Mouse (Mus musculus): ENCODE measurements around the gene Iffo1.
A peak's percentile ranks its signal among the peaks of the same experiment; 100 is the strongest.
"Not testable (repeated sequence)": the region's sequence is repeated elsewhere in the genome, so short reads cannot be mapped to it uniquely, and the experiment has no call there.

The Iffo1 gene

DNA sequence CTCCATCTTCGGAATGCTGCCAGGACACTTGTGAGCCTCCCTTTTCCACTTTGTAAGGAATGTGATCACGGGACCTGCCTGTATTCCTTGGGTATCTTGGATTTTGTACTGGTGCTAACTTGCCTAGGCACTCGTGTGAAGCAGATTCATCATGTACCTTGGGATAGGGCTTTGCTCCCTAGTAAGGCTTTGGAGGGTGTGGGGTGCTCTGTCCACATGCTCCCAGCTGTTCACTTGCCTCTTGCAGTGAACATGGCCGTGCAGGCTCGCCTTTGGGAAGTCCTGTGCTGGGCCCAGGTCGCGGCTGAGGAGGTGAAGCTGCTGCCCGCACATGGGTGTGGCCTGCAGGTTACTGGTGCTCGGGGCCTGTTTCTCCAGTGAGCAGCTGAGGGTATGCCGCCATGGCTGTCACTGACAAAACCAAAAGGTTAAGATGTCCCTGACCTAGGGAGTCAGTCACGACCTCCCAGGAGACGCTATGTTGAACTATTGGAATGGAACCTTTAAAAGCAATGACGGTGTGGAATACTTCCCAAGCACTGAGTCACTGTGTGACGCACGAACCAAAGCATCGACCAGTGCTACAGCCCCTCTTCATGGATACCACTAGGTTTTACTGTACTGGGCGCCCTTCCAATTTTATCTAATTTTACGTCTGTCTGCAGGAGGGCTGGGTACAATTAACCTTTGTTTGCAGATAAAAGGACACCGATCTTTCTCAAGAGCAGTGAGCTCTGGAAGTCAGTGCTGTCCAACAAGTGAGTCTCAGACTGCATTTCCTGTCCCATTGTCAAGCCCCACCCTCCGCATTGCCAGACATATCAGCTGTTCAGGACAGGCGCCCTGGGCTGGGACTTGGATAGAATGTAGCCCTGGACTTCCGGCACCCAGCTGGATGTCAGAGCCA is 16.1 kb downstream of the Iffo1 start:
- DNase-seq (ENCODE audit: low read depth, low spot score): peak; percentile 56

GRCm38 (mm10) chr6:125161971-125162370 is 16.9 kb downstream of the Iffo1 start:
- peak; percentile 86 for DNase-seq (ENCODE audit: low read depth, low spot score)

DNA sequence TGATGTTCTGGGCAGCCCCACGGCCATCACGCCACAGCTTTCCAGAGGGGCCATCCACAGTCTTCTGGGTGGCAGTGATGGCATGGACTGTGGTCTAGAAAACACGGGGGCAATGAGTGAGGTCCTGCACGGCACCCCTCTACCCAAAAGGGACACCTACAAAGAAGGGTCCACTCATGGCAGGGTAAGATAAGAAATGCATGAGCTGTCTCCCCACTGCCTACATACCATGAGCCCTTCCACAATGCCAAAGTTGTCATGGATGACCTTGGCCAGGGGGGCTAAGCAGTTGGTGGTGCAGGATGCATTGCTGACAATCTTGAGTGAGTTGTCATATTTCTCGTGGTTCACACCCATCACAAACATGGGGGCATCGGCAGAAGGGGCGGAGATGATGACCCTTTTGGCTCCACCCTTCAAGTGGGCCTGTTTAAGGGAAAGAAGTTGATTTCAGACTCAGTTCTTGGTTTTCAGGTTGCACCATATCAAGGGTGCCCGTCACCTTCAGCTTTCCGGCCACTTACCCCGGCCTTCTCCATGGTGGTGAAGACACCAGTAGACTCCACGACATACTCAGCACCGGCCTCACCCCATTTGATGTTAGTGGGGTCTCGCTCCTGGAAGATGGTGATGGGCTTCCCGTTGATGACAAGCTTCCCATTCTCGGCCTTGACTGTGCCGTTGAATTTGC is 17.7 kb downstream of the Iffo1 start:
- not testable (repeated sequence) for DNase-seq (ENCODE audit: low read depth, low spot score)

DNA sequence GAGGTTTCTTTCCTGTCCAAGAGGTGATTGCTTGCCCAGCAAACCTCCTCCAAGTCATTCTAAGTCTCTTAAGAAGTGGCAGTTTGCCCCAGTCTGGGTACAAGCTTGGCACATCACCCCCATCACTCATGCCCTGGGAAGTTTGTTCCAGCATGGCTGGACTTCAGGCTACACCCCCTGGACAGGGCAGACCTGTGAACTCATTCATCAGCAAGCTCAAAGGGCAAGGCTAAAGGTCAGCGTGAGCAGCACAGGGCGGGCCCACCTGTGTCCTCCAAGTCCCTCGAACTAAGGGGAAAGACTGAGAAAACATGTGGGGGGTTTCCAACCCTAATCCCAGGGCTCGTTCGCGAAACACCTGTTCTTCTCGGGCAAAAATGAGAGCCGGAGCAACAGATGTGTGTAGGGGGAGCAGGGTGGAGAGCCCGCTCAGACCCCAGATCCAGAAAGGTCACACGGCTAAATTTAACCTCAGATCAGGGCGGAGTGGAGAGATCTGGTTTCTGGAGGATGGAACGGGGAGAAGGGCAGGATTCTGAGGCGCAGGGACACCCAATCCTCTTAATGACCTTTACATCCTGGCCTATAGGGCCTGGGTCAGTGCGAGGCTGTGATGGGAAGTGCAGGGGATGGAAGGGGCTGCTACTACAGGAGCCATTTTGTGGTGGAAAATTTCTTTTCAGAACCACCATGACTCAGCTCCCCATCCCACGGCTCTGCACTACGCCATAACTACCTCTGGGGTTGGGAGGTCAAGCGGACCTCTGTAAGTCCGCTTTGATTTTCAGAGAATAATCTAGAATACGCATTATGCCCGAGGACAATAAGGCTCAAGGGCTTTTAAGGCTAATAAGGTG is 19.0 kb downstream of the Iffo1 start:
- peak; percentile 39 for DNase-seq (ENCODE audit: low read depth, low spot score)

DNA sequence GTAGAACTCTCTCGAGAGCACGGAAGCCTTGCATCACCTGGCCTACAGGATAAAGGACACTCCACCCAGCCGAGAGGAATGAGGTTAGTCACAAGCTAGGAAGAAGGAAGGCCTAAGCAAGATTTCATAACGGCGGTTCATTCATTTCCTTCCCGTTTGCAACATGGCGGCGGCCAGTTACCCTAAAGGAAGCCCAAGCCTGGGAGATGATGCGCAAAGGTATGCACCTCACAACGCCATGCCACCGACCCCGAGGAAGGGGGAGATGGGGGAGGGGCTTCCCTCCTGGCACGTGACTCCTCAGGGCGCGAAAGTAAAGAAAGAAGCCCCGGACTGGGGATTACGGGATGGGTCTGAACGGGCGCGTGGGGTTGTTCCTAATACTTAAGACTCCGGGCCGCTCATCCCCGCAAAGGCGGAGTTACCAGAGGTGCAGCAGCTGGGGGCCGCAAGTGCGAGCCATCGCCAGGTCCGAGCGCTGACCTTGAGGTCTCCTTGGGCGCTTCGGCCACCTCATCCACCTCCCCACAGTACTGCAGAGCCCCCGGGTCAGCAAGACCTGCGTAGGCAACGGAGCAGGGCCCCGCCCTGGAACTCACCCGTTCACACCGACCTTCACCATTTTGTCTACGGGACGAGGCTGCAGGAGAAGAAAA is 19.8 kb downstream of the Iffo1 start:
- DNase-seq (ENCODE audit: low read depth, low spot score): peak; percentile 83

DNA sequence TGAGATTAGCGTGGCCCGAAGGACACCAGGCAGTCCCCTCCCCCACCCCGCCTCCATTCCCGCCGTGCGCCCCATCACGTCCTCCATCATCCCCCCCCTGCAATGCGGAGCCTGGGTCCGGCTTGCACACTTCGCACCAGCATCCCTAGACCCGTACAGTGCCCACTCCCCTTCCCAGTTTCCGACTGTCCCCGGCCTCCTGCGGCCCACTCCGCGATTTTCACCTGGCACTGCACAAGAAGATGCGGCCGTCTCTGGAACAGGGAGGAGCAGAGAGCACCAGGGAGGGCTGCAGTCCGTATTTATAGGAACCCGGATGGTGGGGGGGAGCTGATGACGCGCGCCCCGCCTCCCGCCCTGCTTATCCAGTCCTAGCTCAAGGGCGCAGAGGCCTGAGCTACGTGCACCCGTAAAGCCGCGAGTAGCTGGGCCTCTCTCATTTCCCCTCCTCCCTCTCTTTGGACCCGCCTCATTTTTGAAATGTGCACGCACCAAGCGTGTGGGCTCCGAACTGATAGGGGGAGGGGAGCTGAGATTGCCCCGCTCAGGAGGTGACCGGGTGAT is 20.4 kb downstream of the Iffo1 start:
- DNase-seq (ENCODE audit: low read depth, low spot score): peak; percentile 98

DNA sequence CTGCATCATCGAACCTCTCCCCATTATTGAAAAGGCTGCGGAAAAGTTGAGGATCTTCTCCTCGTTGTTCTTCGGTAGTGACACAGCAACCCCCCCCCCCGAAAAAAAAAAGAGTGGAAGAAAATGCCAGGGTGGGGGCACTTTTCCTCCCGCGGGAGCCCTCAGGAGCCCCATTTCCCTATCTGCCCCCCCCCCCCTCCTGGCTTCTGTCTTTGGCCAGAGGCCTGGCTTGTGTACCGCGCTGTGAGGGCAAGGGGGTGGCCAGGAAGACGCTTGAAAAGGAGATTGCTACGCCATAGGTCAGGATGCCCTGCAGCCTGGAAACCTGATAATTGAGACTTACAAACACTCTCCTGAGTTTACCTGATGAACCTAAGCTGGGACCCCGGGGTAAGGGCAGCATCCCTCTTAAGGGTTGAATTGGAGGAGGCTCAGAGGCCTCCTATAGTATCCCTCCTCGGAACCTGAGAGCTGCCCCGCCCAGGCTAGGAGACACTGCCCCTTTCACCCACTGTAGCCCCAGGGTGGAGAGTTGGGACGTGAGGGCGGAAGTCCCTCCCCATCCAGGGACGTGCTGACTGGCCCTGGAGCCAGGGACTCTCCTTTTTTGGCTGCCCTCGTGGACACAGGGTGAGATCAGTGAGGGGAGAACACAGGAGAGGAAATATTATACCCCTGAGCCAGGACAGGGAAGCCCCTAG is 21.2 kb downstream of the Iffo1 start, which contains the start of gene Gapdh:
TSS of gene Gapdh (minus strand) at position 417 of the 701 bp plus-strand sequence.
- peak; percentile 40 for DNase-seq (ENCODE audit: low read depth, low spot score)

GRCm38 (mm10) chr6:125166861-125167650 is 22.0 kb downstream of the Iffo1 start:
- no peak for DNase-seq (ENCODE audit: low read depth, low spot score)

GRCm38 (mm10) chr6:125168086-125168485 is 23.0 kb downstream of the Iffo1 start:
- no peak for DNase-seq (ENCODE audit: low read depth, low spot score)

GRCm38 (mm10) chr6:125170194-125170593 is 25.2 kb downstream of the Iffo1 start:
- no peak for DNase-seq (ENCODE audit: low read depth, low spot score)

DNA sequence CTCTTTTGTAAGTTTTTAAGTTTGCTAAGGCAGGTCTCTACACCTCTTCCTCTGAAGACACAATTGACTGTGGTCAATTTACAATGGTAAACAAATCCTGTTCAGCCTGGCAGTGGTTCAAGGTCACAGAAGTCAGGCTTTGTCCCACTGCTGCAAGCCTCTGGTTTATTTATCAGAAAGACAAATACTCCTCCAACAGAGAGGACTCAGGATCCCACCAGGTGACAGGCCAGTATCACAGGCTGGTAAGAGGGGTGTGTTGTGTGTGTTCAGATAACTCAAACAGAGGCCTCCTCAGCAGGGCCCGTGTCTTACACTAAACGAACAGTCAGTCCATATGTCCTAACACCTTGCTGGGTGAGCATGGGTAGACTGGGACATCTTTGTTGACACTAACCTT is 27.4 kb downstream of the Iffo1 start:
- no peak for DNase-seq (ENCODE audit: low read depth, low spot score)

- DNase-seq (ENCODE audit: low read depth, low spot score): no peak
These were observed 28.2 kb downstream of the Iffo1 start for GRCm38 (mm10) chr6:125173256-125173655.

DNA sequence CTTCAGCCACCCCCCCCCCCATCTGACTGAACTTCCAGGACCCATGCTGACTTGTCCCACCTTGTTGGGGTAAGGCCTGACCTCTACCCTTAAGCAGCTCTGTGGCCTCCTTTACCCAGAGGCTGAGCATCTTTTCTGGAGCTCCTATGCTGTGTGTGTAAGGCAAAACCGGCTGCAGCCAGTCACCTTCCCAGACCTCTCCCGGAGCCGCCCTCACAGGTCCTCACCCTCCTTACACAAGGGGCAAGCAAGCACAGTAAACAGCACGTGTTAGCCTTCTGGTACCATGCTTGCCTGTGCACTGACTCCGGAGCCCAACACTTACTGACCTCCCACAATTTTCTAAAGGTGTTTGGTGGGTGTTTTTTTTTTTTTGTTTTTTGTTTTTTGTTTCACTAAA is 30.4 kb downstream of the Iffo1 start:
- DNase-seq (ENCODE audit: low read depth, low spot score): no peak

DNA sequence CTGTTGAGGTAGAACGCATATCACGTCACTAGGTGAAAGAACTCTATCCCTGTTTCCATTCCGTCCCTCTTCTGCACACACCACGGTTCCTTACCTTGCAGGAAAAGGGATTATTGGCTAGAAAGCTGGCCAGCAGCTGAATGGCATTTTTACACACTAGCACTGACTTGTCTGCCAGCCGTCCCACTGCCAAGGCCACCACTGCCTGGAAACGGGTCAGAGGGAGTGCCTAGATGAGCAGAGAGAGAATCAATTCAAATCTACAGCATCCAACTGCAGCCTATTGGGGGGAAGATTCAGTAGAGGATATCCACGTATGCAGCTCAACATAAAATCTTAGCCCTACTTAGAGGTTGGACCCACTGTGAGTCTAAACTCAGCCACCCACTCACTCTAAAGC is 34.6 kb downstream of the Iffo1 start:
- no peak for DNase-seq (ENCODE audit: low read depth, low spot score)

- no peak for DNase-seq (ENCODE audit: low read depth, low spot score)
These were observed 37.1 kb downstream of the Iffo1 start for GRCm38 (mm10) chr6:125182133-125182532.

DNA sequence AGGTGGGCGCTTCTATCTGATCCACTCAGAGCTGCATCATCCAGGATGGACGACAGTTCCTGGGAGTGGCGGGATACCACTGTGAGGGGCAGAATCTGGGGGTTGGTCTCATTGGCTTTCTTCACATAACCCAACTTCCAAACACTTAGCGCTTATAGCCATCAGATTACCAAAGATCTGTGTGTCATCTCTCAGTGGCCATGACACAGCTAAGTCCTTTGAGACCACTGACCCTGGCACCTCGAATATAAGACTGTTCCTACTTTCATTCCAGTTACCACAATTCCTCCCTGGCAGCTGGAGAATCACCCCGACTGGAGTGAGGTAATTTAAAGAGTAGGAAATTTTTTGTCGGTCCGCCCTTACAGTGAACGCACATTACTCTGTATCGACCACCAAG is 41.2 kb downstream of the Iffo1 start:
- no peak for DNase-seq (ENCODE audit: low read depth, low spot score)

DNA sequence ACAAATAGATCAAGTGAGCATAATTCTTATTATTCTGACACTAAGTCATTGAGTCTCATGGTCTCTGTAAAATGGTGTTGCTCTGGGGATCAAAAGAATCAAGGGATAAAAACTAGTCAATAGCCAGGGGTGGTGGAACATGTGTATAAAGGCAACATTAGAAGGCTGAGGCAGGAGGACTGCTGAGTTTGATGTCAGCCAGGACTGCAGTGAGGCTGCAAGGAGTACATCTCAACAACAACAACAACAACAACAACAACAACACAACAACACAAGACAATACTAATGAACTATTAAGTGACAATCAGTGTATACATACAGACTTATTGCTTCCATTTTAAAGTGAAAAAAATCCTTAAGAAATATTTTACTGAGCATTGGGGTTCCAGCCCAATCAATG is 45.8 kb downstream of the Iffo1 start:
- no peak for DNase-seq (ENCODE audit: low read depth, low spot score)

DNA sequence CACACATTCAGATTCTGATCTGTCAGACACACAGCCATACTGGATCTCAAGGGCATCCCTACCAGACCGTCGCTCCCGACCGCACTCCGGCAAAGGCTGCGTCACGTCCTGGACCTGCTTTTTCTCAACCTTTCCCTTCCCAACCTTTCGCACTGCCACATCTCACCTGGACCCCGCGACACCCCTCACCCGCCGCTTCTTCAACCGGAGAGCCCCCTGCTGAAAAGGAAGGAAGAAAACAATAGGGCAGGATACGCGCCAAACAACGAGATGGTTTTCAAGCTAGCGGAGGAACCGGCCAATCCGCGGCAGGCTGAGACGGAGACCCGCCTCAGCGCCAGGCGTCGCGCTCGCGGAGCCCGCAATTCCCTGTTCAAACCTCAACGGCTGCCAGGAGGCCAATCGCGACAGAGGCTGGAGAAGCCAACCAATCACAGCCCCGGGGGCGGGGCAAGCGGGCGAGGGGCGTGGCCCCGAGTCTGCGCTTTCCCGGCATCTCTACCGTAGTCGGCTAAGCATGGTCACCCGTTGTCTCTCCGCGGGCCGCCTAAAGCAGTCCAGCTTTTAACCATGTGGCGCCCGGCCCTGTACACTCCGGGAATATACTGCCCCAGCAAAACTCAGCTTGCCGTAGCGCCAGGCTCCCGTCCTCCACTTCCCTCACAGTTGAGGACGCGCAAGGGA is 46.4 kb downstream of the Iffo1 start, which contains the start of the genes Ncapd2 and Mrpl51:
TSS of gene Ncapd2 (minus strand) at position 370 of the 684 bp plus-strand sequence.
TSS of gene Mrpl51 (plus strand) at position 470 of the 684 bp plus-strand sequence.
- peak; percentile 99 for DNase-seq (ENCODE audit: low read depth, low spot score)
